Mouse (Mus musculus) heart, adult 8-10 months (tissue): ENCODE measurements at regions not wholly inside any gene's neighbourhood (a gene's known extent, or its start where the extent isn't known, plus 50 kb on each side); places are given as distances from the start of the nearest gene placed in this dataset.
"Not testable (repeated sequence)": the region's sequence is repeated elsewhere in the genome, so short reads cannot be mapped to it uniquely, and the experiment has no call there.

Experiments
- DNase-seq: peaks from one replicate; pipeline ENCODE4 v3.0.0; 2022; ENCODE audit warnings: low spot score

- no peak for DNase-seq
Measured at GRCm38 (mm10) chr16:12802651-12803050, 306.8 kb upstream of the Ercc4 start.

GRCm38 (mm10) chr16:12807351-12807871 is 302.1 kb upstream of the Ercc4 start:
- no peak for DNase-seq

- no peak for DNase-seq
Measured at GRCm38 (mm10) chr16:12811088-12811487, 298.4 kb upstream of the Ercc4 start.

- DNase-seq, result no peak
Measured at GRCm38 (mm10) chr16:12824646-12825045, 284.8 kb upstream of the Ercc4 start.

GRCm38 (mm10) chr16:12826222-12826621 is 283.3 kb upstream of the Ercc4 start:
- DNase-seq, result no peak

- DNase-seq, result not testable (repeated sequence)
Measured at GRCm38 (mm10) chr16:12831308-12831707, 278.2 kb upstream of the Ercc4 start.

- no peak for DNase-seq
Measured at GRCm38 (mm10) chr16:12856356-12856755, 253.1 kb upstream of the Ercc4 start.

- no peak for DNase-seq
Measured at GRCm38 (mm10) chr16:12859714-12860355, 249.6 kb upstream of the Ercc4 start.

GRCm38 (mm10) chr16:12862561-12862960 is 246.9 kb upstream of the Ercc4 start:
- DNase-seq, result no peak

- DNase-seq, result not testable (repeated sequence)
Measured at GRCm38 (mm10) chr16:12878326-12878725, 231.2 kb upstream of the Ercc4 start.

- no peak for DNase-seq
Measured at GRCm38 (mm10) chr16:12880011-12880410, 229.5 kb upstream of the Ercc4 start.

GRCm38 (mm10) chr16:12880481-12880880 is 229.0 kb upstream of the Ercc4 start:
- DNase-seq, result no peak

- no peak for DNase-seq
Measured at GRCm38 (mm10) chr16:12882690-12883089, 226.8 kb upstream of the Ercc4 start.

- DNase-seq, result no peak
Measured at GRCm38 (mm10) chr16:12884556-12884955, 224.9 kb upstream of the Ercc4 start.

- peak; percentile 11 for DNase-seq
Measured at GRCm38 (mm10) chr16:12886127-12886526, 223.4 kb upstream of the Ercc4 start.

- no peak for DNase-seq
Measured at GRCm38 (mm10) chr16:12887381-12887780, 222.1 kb upstream of the Ercc4 start.

GRCm38 (mm10) chr16:12890094-12890493 is 219.4 kb upstream of the Ercc4 start:
- no peak for DNase-seq

GRCm38 (mm10) chr16:12890545-12890944 is 218.9 kb upstream of the Ercc4 start:
- no peak for DNase-seq

- no peak for DNase-seq
Measured at GRCm38 (mm10) chr16:12892658-12893305, 216.7 kb upstream of the Ercc4 start.

- no peak for DNase-seq
Measured at GRCm38 (mm10) chr16:12897267-12897666, 212.2 kb upstream of the Ercc4 start.

GRCm38 (mm10) chr16:12900670-12901069 is 208.8 kb upstream of the Ercc4 start:
- no peak for DNase-seq

- peak; percentile 3 for DNase-seq
Measured at GRCm38 (mm10) chr16:12901096-12901995, 208.1 kb upstream of the Ercc4 start.
